Mouse (Mus musculus) lung, postnatal 0 days (tissue): ENCODE measurements around the gene Cryab.

ENCODE experiments used
- CTCF ChIP-seq: IDR thresholded peaks from 2 replicates; pipeline ENCODE4 v1.5.1; 2016; ENCODE audit warnings: antibody characterized with exemption, mild to moderate bottlenecking
- EP300 ChIP-seq: IDR thresholded peaks from 2 replicates; pipeline ENCODE4 v1.6.1; 2016; ENCODE audit warnings: antibody characterized with exemption, mild to moderate bottlenecking, control low read depth

GRCm38 (mm10) chr9:50729600-50729999 lies 21.5 kb upstream of the Cryab start:
- no peak for TF ChIP-seq CTCF
- TF ChIP-seq EP300: no peak
